Mouse (Mus musculus) megakaryocyte, embryonic 14.5 days (primary cell): ENCODE results near the gene Dclk1. TPM values are rescaled to one million over a fixed set of nuclear protein-coding genes. Genes with fewer than 3 reads are reported as not detected.

Source experiments
- H3K27me3 ChIP-seq: replicated peaks from 2 replicates; pipeline ENCODE3; 2012; ENCODE audit warnings: inconsistent platforms
- H3K36me3 ChIP-seq: replicated peaks from 2 replicates; pipeline ENCODE3; 2012; ENCODE audit warnings: low read length, inconsistent platforms, mixed read lengths
- H3K4me1 ChIP-seq: 2 replicates; pipeline ENCODE4 v1.6.1; 2012; ENCODE audit warnings: inconsistent platforms
- H3K4me3 ChIP-seq: replicated peaks from 2 replicates; pipeline ENCODE3; 2012; ENCODE audit warnings: moderate library complexity, mild to moderate bottlenecking, inconsistent platforms
- H3K9me3 ChIP-seq: 2 replicates; pipeline ENCODE4 v1.6.1; 2012; ENCODE audit warnings: inconsistent platforms
- FLI1 ChIP-seq: IDR thresholded peaks from 2 replicates; pipeline ENCODE4 v1.6.1; 2012; ENCODE audit warnings: low read length, inconsistent platforms, mixed read lengths
- GATA1 ChIP-seq: IDR thresholded peaks from 3 replicates; pipeline ENCODE4 v1.6.1; 2012; ENCODE audit warnings: mixed read lengths, low read length, inconsistent platforms, borderline replicate concordance
- polyA plus RNA-seq: library from polyadenylated mRNA; stranded (reverse); fragments of >175 nt; gene quantifications from 2 replicates; pipeline ENCODE4 v1.2.3, GENCODE M21; 2012; ENCODE audit warnings: low replicate concordance; ENCODE audit not compliant: insufficient read depth

Gene Dclk1
- polyA plus RNA-seq, 1 experiment: not detected

DNA sequence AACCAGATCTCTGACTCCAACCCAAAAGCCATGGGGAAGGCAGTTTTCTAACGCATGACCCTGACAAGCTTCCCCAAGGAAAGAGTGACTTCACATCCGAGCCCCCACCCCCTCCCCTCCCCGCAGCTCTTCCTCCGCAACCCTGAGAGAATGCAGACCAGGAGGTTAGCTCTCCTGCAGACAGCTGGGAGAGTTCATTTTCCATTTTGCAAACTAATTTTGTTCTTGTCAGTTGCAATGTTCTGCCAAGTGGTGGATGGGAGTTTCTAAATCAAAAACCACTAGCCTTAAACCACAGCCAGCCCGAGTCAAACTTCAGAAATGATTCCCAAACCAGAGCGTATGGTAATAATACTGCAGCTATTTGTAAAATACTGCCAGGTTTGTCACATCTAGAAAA, 269.5 kb downstream of the Dclk1 start:
- peaks cover 9% of the 10 kb centered on the region for H3K27me3 ChIP-seq
- H3K4me1 ChIP-seq: no peaks in the 10 kb centered on the region
- no peak overlapping the region for H3K4me3 ChIP-seq
- peaks cover 7% of the 10 kb centered on the region; the same call in 1 of the 2 replicates for H3K9me3 ChIP-seq
- TF ChIP-seq GATA1: no peak
- no peak for TF ChIP-seq FLI1
- H3K36me3 ChIP-seq: no peaks in the 10 kb centered on the region

DNA sequence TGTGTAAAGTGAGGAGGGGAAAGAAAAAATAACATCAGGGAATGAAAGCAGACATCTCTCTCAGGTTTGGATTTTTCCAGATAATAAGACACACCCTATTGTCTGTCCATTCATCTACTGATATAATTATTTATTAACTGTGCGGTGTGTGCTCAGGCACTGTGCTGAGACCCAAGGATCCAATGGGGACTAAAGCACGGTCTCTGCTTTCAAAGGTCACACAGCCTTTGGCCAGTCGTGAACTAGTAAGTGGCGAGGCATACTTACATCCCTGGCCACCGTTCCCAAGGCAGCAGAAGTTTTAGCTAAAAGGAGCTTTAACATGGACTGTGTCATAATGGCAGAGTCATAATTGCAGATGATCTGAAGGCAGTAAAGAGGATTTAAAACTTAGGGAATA, 273.8 kb downstream of the Dclk1 start:
- H3K9me3 ChIP-seq: 0 out of 2 replicates have a peak, but pooled peaks cover 3% of the 10 kb centered on the region
- TF ChIP-seq GATA1 (no peak), FLI1 (no peak)
- H3K4me1 ChIP-seq: peaks cover 8% of the 10 kb centered on the region
- no peak overlapping the region for H3K4me3 ChIP-seq
- no peaks in the 10 kb centered on the region for H3K36me3 ChIP-seq
- peaks cover 21% of the 10 kb centered on the region for H3K27me3 ChIP-seq

DNA sequence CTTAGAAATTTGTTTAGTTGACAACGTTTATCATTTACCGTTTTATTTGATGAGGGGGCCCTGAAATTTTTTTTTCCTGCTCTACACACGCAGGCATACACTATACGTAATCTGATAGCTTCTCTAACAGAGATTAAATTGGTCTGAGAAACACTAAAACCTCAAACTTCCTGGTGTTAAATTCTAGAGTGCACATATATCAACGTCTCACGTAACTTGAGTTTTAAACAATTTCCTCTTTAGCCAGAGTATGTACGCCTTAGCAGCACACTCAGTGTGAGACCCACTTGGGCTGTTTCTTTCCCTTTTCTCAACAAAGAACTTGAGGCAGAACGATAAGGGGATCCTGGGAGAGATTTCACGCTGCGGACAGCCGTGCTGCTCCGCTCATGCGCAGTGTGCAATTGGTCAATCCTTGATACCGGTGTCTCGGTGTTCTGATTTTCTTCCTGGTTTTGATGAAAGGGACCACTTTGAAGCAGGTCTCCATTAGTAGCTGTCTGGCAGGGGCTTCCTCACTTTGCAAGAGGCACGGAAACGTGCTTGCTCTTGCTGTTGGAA, 275.4 kb downstream of the Dclk1 start:
- Histone ChIP-seq H3K36me3 (no peaks in the 10 kb centered on the region), H3K4me1 (peaks cover 8% of the 10 kb centered on the region), H3K9me3 (0 out of 2 replicates have a peak, but pooled peaks cover 3% of the 10 kb centered on the region), H3K4me3 (peak overlapping the region; percentile 66), H3K27me3 (peaks cover 21% of the 10 kb centered on the region)
- TF ChIP-seq GATA1 (no peak), FLI1 (no peak)

DNA sequence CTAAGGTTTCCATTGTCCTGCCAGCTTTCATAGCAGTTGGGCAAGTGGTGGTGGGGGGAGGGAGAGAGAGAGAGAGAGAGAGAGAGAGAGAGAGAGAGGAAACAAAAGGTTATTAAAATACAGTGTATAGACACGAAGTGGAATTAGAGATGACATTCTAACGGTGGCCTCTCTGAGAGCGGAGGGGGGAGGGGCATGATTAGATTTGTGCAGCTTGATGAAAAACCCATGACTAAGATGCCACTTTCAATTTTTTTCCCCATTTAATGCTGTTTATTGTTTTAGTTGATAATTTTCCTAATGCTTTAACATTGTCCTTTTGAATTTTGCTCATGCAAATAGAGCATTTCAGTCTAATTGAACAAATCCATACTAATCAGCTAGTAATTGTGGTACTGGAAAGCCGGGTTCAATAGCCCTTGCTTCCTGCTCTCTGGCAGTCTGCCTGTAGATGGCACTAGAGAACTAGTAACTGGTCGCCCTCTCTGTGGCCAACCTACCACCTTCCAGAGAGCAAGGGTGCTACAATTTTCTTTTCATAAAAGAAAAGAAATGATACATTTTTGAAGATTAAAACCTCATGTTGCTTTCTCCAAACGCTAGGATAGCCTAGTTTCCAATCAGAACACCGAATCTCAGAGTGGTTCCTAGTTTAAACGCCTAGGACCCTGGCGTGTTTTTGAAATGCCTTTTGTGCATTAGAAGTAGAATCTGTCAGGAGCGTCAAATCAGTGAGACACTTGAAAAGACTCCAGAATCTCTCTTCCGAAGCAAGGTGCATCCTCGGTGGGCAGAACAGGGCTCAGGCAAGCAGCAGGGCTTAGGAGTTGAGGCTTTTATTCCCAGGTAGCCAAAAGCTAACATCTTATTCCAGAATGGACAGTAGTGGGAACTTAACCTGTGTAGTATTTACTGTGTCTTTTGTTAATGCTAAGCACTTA, 278.3 kb downstream of the Dclk1 start:
- Histone ChIP-seq H3K27me3 (peaks cover 19% of the 10 kb centered on the region), H3K9me3 (no peaks in the 10 kb centered on the region), H3K4me1 (peaks cover 8% of the 10 kb centered on the region), H3K36me3 (no peaks in the 10 kb centered on the region), H3K4me3 (no peak overlapping the region)
- TF ChIP-seq FLI1 (no peak), GATA1 (no peak)

DNA sequence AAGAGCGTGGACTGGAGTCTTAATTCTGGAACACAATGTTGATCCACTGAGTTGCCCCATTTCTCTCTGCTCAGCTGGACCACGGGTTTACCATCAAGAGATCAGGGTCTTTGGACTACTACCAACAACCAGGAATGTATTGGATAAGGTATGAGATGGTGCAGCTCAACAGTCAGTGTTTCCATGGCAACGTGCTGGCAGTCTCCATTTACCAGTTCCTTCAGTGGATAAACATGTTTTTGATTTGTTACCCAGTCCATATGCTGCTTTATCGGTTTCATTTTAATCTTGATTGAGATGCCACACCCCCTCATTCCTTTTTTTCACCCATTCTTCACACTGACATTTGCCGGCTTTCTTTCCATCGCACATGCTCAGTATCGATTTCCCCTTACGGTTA, 279.6 kb downstream of the Dclk1 start:
- Histone ChIP-seq H3K4me3 (no peak overlapping the region), H3K36me3 (no peaks in the 10 kb centered on the region), H3K9me3 (no peaks in the 10 kb centered on the region), H3K27me3 (peaks cover 15% of the 10 kb centered on the region), H3K4me1 (peaks cover 8% of the 10 kb centered on the region)
- no peak for TF ChIP-seq GATA1
- no peak for TF ChIP-seq FLI1

DNA sequence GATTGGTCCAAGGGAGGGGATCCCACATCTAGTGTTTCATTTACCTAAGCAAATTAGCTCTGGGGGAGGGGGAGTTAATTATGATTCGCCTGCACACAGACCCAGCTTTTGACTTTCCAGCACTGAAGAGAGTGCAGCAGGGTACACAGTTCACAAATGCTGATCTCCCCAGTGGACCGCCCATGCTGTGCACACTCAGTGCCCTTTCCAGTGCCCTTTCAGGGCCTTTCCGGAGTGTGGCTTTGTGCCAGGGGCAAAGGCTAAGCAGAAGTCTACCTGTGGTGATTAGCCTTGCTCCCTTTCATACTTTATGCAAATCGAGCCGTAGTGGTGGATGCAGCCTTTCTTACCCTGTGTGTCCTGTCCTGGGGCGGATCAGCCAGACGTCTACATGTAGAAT, 281.1 kb downstream of the Dclk1 start:
- Histone ChIP-seq H3K27me3 (peaks cover 9% of the 10 kb centered on the region), H3K36me3 (no peaks in the 10 kb centered on the region), H3K9me3 (no peaks in the 10 kb centered on the region), H3K4me3 (no peak overlapping the region), H3K4me1 (no peaks in the 10 kb centered on the region)
- TF ChIP-seq FLI1 (no peak), GATA1 (no peak)

DNA sequence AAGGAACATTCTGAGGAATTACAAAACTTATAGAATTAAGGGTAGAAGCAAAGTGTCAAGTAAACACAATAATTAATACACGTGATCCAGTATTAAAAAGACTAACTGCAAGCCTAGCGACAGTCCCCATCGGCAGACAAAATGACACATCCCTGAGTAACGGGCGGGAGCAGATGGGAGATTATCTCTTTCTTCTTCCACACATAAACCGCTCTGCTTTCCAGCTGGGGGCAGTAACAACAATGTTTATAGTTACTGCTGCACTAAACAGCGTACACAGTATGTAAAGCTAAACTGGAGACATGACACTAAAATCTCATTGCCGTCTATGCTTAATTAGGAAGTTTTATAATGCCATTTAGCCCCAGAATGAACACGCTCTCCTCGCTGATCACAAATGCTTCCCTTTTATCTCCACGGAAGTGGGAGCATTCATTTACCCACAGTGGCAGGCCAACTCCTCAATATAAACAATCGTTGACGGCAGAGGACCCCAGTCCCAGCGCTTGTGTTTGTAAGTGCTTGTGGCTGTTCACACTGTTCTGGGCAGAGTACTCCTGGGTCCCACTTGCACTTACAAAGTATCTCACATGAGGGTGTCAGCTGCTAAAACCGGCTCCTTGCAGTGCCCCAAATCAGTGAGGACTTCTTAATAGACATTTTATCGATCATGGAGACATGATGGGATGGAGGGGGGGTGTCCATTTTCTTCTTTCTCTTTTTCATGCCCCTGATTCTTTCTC, 281.7 kb downstream of the Dclk1 start:
- Histone ChIP-seq H3K9me3 (no peaks in the 10 kb centered on the region), H3K4me3 (no peak overlapping the region)

DNA sequence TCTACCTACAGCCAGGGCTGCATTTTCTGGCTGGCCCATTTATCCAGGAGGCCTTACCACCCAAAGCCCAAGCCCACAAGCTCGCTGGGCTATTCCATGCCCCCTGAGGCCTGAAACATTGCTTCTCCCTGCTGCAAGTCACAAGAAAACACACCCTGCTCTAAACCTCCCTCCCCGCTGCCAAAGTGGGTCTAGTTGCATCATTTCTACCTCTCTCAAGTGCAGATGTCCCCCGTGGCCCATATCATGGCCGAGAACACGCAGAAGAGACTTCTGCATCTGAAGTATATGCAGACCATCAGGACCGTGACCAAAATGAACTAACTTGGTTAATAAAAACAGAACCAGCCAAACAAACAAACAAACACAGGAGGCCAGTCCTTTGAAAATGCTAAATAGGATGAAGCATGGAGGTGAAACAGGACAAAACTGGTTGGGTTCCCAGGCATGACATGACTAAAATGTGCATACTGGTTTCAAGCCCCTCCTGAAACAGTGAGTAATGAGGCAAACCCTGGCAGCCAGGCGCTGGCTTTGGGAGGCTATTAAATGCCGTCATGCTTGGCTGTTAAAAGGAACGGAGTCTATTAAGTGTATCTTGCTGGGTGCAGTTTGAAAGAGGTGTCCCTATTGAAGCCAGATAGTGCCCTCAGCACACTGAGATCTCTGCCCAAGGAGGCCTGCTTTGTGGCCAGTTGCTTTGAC, 282.5 kb downstream of the Dclk1 start:
- no peaks in the 10 kb centered on the region for H3K9me3 ChIP-seq
- no peaks in the 10 kb centered on the region for H3K4me1 ChIP-seq
- no peak overlapping the region for H3K4me3 ChIP-seq

More for the DNA sequence above, 281.7 kb downstream of the Dclk1 start:
- no peak for TF ChIP-seq GATA1
- TF ChIP-seq FLI1: no peak
- H3K4me1 ChIP-seq: no peaks in the 10 kb centered on the region
- no peaks in the 10 kb centered on the region for H3K36me3 ChIP-seq
- H3K27me3 ChIP-seq: peaks cover 8% of the 10 kb centered on the region

DNA sequence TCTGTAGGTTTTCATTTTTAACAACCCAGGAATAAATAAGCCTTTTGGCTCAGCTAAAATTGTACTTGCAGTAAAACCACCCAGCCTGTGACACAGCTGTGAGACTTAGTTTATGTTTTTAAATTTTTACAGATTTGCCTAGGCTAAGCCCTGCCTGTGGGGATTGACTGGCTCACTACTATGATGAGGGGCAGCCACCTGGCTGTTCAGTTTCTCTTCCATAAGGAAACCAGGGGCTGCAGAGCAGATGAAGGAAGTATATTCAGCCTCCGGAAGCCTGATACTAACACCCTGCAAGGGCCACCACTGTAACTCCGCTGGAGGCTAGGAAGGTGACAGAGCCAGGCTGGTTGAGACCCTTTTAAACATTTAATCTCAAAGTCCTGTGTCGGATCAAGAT, 284.3 kb downstream of the Dclk1 start:
- no peak for TF ChIP-seq GATA1
- no peak for TF ChIP-seq FLI1
- no peaks in the 10 kb centered on the region for H3K9me3 ChIP-seq
- H3K4me1 ChIP-seq: no peaks in the 10 kb centered on the region
- no peak overlapping the region for H3K4me3 ChIP-seq
- no peaks in the 10 kb centered on the region for H3K36me3 ChIP-seq
- peaks cover 6% of the 10 kb centered on the region for H3K27me3 ChIP-seq

More for the DNA sequence above, 282.5 kb downstream of the Dclk1 start:
- H3K36me3 ChIP-seq: no peaks in the 10 kb centered on the region
- peaks cover 8% of the 10 kb centered on the region for H3K27me3 ChIP-seq
- TF ChIP-seq GATA1: no peak
- TF ChIP-seq FLI1: no peak
